31 mouse cellular contexts compared by ENCODE assay signal in the genomic region with DNA sequence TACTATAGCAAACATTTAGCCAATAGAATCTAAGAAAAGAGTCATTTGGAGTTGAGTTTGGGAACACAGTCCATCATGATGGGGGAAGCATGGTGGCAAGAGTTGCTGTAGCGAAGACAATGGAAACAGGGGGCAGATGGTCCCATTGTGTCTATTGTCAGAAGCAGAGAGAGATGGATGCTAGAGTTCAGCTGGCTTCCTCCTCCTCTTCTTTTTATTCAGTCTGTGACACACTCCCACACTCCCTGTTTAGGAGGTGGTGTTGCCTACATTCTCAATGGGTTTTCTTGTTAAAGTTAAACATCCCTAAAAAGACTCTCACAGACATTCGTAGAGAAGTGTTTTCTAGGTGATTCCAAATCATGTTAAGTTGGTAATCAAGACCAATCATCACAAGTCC. TPM values are rescaled to one million over a fixed set of nuclear protein-coding genes. Genes with fewer than 3 reads are reported as not detected.
"Had no signal": no experiment of that assay in that cellular context is flagged by ENCODE, and none has a peak within 500 bp of the region (broad histone marks: within the 10 kb centered on the region; RNA-seq: fewer than 3 reads in every experiment).

No protein-coding gene starts in this region.

- H3K27ac ChIP-seq: limb, embryonic 10.5 days; limb, embryonic 12.5 days; limb, embryonic 13.5 days; limb, embryonic 15.5 days; liver, embryonic 12.5 days; liver, embryonic 13.5 days; liver, embryonic 14.5 days; liver, embryonic 15.5 days; lung, embryonic 15.5 days; macrophage; midbrain, embryonic 10.5 days; midbrain, embryonic 12.5 days; midbrain, embryonic 13.5 days; midbrain, embryonic 15.5 days; neural tube, embryonic 12.5 days had no signal

- DNase-seq: left cerebral cortex, postnatal 4 days; liver; liver, embryonic 13.5 days; liver, postnatal 0 days; lung, adult 18-20 months; lung, adult 2 months; lung, embryonic 14.5 days; lung, postnatal 10 days; lung, postnatal 14 days; lung, postnatal 36 days; lung, postnatal 4 days; midbrain, embryonic 14.5 days had no signal

- ATAC-seq: liver, embryonic 12.5 days; liver, postnatal 0 days; lung, postnatal 0 days; midbrain, embryonic 13.5 days; midbrain, embryonic 15.5 days; midbrain, embryonic 16.5 days had no signal

- H3K4me3 ChIP-seq: limb, embryonic 10.5 days; limb, embryonic 12.5 days; limb, embryonic 13.5 days; limb, embryonic 15.5 days; liver, embryonic 12.5 days; liver, embryonic 13.5 days; liver, embryonic 15.5 days; lung, embryonic 15.5 days; megakaryocyte, embryonic 14.5 days; midbrain, embryonic 10.5 days; midbrain, embryonic 12.5 days; midbrain, embryonic 13.5 days; midbrain, embryonic 15.5 days; myocyte; neural tube, embryonic 12.5 days had no signal

RNA-seq across cellular contexts. Expression of a gene that starts 14.1 kb away (rescaled TPM):
- total RNA-seq: monocyte, adult 5-6 weeks had no signal
